Mouse (Mus musculus) embryonic facial prominence, embryonic 11.5 days (tissue): ENCODE data around the gene Klra1. TPM values are rescaled to one million over a fixed set of nuclear protein-coding genes. Genes with fewer than 3 reads are reported as not detected.
"Not testable (repeated sequence)": the region's sequence is repeated elsewhere in the genome, so short reads cannot be mapped to it uniquely, and the experiment has no call there.

Experiments
- ATAC-seq: fragments of 200-750 bp; cut with Nextera tagmentation; replicated peaks from 2 replicates; pipeline ENCODE4 v1.8.0; 2017; ENCODE audit warnings: low read depth; ENCODE audit not compliant: insufficient number of reproducible peaks, low FRiP score, low TSS enrichment
- DNase-seq: peaks from one replicate; pipeline ENCODE4 v3.0.0-alpha.2; 2015; ENCODE audit warnings: low spot score
- H3K27ac ChIP-seq: fragments of 300-500 bp; sonication (generic); replicated peaks from 2 replicates; pipeline ENCODE4 v1.5.1; 2014; ENCODE audit warnings: mild to moderate bottlenecking, low read depth, low read length, control low read depth
- H3K27me3 ChIP-seq: fragments of 300-500 bp; sonication (generic); 2 replicates; pipeline ENCODE4 v1.6.1; 2014; ENCODE audit warnings: mild to moderate bottlenecking, low read length, moderate library complexity, mixed read lengths; ENCODE audit not compliant: control insufficient read depth, insufficient read depth
- H3K36me3 ChIP-seq: fragments of 300-500 bp; sonication (generic); replicated peaks from 2 replicates; pipeline ENCODE4 v1.6.1; 2014; ENCODE audit warnings: low read depth, mild to moderate bottlenecking, low read length, moderate library complexity, mixed read lengths; ENCODE audit not compliant: control insufficient read depth, insufficient read depth
- H3K4me1 ChIP-seq: fragments of 300-500 bp; sonication (generic); 2 replicates; pipeline ENCODE4 v1.6.1; 2014; ENCODE audit warnings: low read length, mixed read lengths; ENCODE audit not compliant: control insufficient read depth, insufficient read depth
- H3K4me2 ChIP-seq: fragments of 300-500 bp; sonication (generic); 2 replicates; pipeline ENCODE4 v1.6.1; 2014; ENCODE audit warnings: low read depth, mild to moderate bottlenecking, control low read depth, low read length, moderate library complexity
- H3K4me3 ChIP-seq: fragments of 300-500 bp; sonication (generic); 2 replicates; pipeline ENCODE4 v1.5.1; 2014; ENCODE audit warnings: low read depth, low read length, control low read depth
- H3K9ac ChIP-seq: fragments of 300-500 bp; sonication (generic); replicated peaks from 2 replicates; pipeline ENCODE4 v1.6.1; 2014; ENCODE audit warnings: mild to moderate bottlenecking, control low read depth, low read length
- H3K9me3 ChIP-seq: fragments of 300-500 bp; sonication (generic); replicated peaks from 2 replicates; pipeline ENCODE4 v1.6.1; 2016; ENCODE audit warnings: mild to moderate bottlenecking, low read length, inconsistent platforms, mixed read lengths; ENCODE audit not compliant: control insufficient read depth
- WGBS: fragments of 180-500 bp; shearing (Covaris S2); extraction: QIAGEN DNeasy Blood & Tissue Kit; methylation state at CpG from one replicate; pipeline ENCODE4 v1.1.7; 2014; 5-methylcytosine and 5-hydroxymethylcytosine counted together
- polyA plus RNA-seq: library from polyadenylated mRNA; unstranded; fragments of >200 nt; fragmentation: Nextera tagmentation; extraction: Ambion mirVana; gene quantifications from 2 replicates; pipeline ENCODE4 v1.2.1, GENCODE M21; 2014

Gene Klra1
- polyA plus RNA-seq = not detected in 2 replicates

DNA sequence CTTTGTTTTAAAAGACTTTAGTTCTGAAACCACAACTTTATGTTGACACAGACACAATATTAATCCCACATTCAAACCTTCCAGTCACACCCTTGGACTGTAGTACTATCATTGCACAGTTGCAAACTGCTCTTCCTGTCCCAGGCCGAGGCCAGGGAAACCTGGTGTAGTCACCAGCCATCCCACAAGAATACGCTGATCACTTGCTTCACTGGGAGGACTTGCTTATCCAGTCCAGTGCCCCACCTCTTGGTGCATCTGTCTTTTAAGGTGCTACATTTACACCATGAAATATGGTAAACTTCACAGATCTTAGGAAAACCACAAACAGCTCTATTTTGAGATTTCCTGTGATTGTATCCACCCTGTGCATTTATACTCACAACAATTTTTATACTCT lies at the start of gene Klra1:
Gene Klra1 (minus strand): TSS at position 125 of the 400 bp plus-strand sequence.
- no peak for DNase-seq
- no peak within 1 kb of the TSS for H3K4me3 ChIP-seq
- no peak within 1 kb of the TSS for H3K4me2 ChIP-seq
- no peaks in the 10 kb centered on the region for H3K4me1 ChIP-seq
- H3K27ac ChIP-seq = no peak within 1 kb of the TSS
- H3K27me3 ChIP-seq = no peaks in the 10 kb centered on the region
- ATAC-seq = no peak
- H3K36me3 ChIP-seq = no peaks in the 10 kb centered on the region
- H3K9me3 ChIP-seq = no peaks in the 10 kb centered on the region
- 79% methylated on average over 2 of the region's 2 CpGs for WGBS
- no peak within 1 kb of the TSS for H3K9ac ChIP-seq

DNA sequence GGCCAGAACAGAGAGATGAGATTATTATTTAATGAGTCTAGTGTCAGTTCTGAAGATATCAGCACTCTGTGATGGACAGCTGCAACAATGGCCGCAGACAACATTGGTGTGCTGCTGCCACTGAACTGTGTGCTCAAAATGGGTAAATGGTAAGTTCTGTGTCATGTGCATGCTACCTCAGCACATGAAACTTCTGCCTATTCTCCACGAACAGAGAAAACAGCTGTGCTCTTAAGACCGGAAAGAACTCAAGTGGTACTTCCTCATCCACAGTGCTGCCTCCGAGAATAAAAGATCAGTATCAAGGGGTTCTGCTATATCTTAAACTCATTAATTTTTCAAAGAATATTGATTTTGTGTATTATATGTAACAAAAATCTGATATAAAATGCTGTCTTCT lies 42.8 kb upstream of the Klra1 start:
- Histone ChIP-seq H3K4me1 (no peaks in the 10 kb centered on the region), H3K9me3 (no peaks in the 10 kb centered on the region), H3K4me2 (no peak overlapping the region), H3K9ac (no peak overlapping the region), H3K27ac (no peak overlapping the region), H3K4me3 (no peak overlapping the region), H3K36me3 (no peaks in the 10 kb centered on the region), H3K27me3 (no peaks in the 10 kb centered on the region)
- DNase-seq = no peak
- 91% methylated on average over 4 of the region's 4 CpGs for WGBS
- no peak for ATAC-seq

GRCm38 (mm10) chr6:130419158-130419557 lies 32.5 kb upstream of the Klra1 start:
- H3K4me1 ChIP-seq = no peaks in the 10 kb centered on the region
- no peaks in the 10 kb centered on the region for H3K9me3 ChIP-seq
- no peak overlapping the region for H3K9ac ChIP-seq
- H3K36me3 ChIP-seq = no peaks in the 10 kb centered on the region
- H3K4me2 ChIP-seq = no peak overlapping the region
- H3K27ac ChIP-seq = no peak overlapping the region
- no peaks in the 10 kb centered on the region for H3K27me3 ChIP-seq
- WGBS = 79% methylated on average over 2 of the region's 2 CpGs
- H3K4me3 ChIP-seq = no peak overlapping the region
- DNase-seq (no peak), ATAC-seq (no peak)

DNA sequence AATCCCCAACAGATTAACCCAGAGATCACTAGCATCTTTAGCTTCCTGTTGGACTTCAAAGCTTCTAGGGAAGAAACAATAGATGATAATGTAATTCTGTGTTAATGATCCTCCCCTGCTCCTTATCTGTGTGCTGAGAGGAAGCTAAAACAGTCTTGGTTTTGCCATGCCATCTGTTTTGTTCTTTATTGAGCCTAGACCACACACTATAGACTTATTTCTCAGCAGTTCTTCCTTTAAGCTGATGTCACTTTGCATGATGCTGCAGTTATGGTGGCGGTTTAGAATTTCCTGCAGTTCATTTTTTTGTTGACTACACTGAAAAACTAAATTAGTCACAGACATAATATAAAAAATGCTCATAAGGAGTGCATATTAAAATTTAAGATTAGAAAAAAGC lies 18.2 kb upstream of the Klra1 start:
- Histone ChIP-seq H3K4me3 (no peak overlapping the region), H3K9me3 (no peaks in the 10 kb centered on the region), H3K27me3 (no peaks in the 10 kb centered on the region), H3K4me1 (no peaks in the 10 kb centered on the region), H3K9ac (no peak overlapping the region), H3K36me3 (no peaks in the 10 kb centered on the region), H3K4me2 (no peak overlapping the region), H3K27ac (no peak overlapping the region)
- WGBS = 78% methylated on average over 1 of the region's 1 CpGs
- DNase-seq = no peak
- no peak for ATAC-seq

DNA sequence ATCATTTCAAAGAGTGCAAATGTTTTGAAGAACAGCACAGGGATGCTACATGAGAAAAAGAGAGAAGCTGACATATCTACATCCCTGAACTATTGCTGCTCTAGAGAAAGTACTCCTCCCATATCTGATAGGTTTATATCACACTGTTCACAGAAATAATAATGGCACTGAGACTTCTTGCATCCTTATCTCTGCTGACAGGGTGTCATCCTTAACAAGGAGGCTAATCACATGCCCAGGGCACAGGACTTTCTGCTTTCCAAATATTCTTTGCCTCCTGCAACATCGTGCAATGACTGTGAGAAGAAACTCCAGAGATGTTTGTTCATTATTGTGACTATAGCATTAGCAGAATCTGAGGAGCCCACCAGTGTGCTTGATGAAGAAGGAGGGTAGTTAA lies 871 bp downstream of the Klra1 start:
- 62% methylated on average over 1 of the region's 1 CpGs for WGBS
- H3K27ac ChIP-seq = no peak overlapping the region
- no peaks in the 10 kb centered on the region for H3K4me1 ChIP-seq
- no peak overlapping the region for H3K4me2 ChIP-seq
- no peaks in the 10 kb centered on the region for H3K36me3 ChIP-seq
- ATAC-seq (no peak), DNase-seq (no peak)
- no peaks in the 10 kb centered on the region for H3K27me3 ChIP-seq
- H3K4me3 ChIP-seq = no peak overlapping the region
- H3K9ac ChIP-seq = no peak overlapping the region
- no peaks in the 10 kb centered on the region for H3K9me3 ChIP-seq

GRCm38 (mm10) chr6:130382375-130382774 lies 4.3 kb downstream of the Klra1 start:
- ATAC-seq = no peak
- Histone ChIP-seq H3K27me3 (no peaks in the 10 kb centered on the region), H3K9me3 (no peaks in the 10 kb centered on the region), H3K27ac (no peak overlapping the region), H3K4me3 (no peak overlapping the region), H3K9ac (no peak overlapping the region), H3K4me2 (no peak overlapping the region), H3K4me1 (no peaks in the 10 kb centered on the region), H3K36me3 (no peaks in the 10 kb centered on the region)
- WGBS = 79% methylated on average over 4 of the region's 4 CpGs
- no peak for DNase-seq

- 32% methylated on average over 1 of the region's 1 CpGs for WGBS
- H3K27ac ChIP-seq, H3K4me3 ChIP-seq, ATAC-seq, DNase-seq, H3K9ac ChIP-seq, H3K9me3 ChIP-seq, H3K36me3 ChIP-seq, H3K4me2 ChIP-seq, H3K4me1 ChIP-seq, H3K27me3 ChIP-seq: not testable (repeated sequence)
These were observed 41.3 kb downstream of the Klra1 start for GRCm38 (mm10) chr6:130345381-130345780.

GRCm38 (mm10) chr6:130341973-130342372 lies 44.7 kb downstream of the Klra1 start:
- not testable (repeated sequence) for H3K9ac ChIP-seq, ATAC-seq, H3K4me3 ChIP-seq, H3K27ac ChIP-seq, H3K27me3 ChIP-seq, DNase-seq, H3K9me3 ChIP-seq, H3K4me2 ChIP-seq, H3K36me3 ChIP-seq, H3K4me1 ChIP-seq
- WGBS = 91% methylated on average over 2 of the region's 2 CpGs
